Mouse (Mus musculus) kidney, adult 2 months (tissue): ENCODE results near the gene Olfr167. TPM values are rescaled to one million over a fixed set of nuclear protein-coding genes. Genes with fewer than 3 reads are reported as not detected.
"Not testable (repeated sequence)": the region's sequence is repeated elsewhere in the genome, so short reads cannot be mapped to it uniquely, and the experiment has no call there.

Experiments used
- DNase-seq: peaks from one replicate; pipeline ENCODE4 v3.0.0; 2021
- H3K27ac ChIP-seq: fragments of 200-500 bp; 2 replicates; pipeline ENCODE4 v1.5.1; 2012; ENCODE audit warnings: low read depth, low read length, control low read depth, inconsistent platforms; ENCODE audit not compliant: insufficient read depth
- H3K27me3 ChIP-seq: fragments of 200-500 bp; replicated peaks from 2 replicates; pipeline ENCODE4 v1.6.1; 2012; ENCODE audit warnings: mild to moderate bottlenecking, moderate library complexity, low read length, inconsistent platforms; ENCODE audit not compliant: control insufficient read depth, insufficient read depth
- H3K36me3 ChIP-seq: fragments of 200-500 bp; 2 replicates; pipeline ENCODE4 v1.6.1; 2012; ENCODE audit warnings: mild to moderate bottlenecking, moderate library complexity, low read length, inconsistent platforms; ENCODE audit not compliant: control insufficient read depth, insufficient read depth
- H3K4me1 ChIP-seq: fragments of 200-500 bp; 2 replicates; pipeline ENCODE4 v1.6.1; 2011; ENCODE audit warnings: low read length; ENCODE audit not compliant: control insufficient read depth, insufficient read depth
- H3K4me3 ChIP-seq: fragments of 200-500 bp; 2 replicates; pipeline ENCODE4 v1.5.1; 2011; ENCODE audit warnings: mild to moderate bottlenecking, low read depth, low read length, control low read depth; ENCODE audit not compliant: insufficient read depth
- CTCF ChIP-seq: fragments of 200-500 bp; conservative IDR thresholded peaks from 2 replicates; pipeline ENCODE4 v1.5.1; 2011; ENCODE audit warnings: low read depth, mild to moderate bottlenecking, control low read depth, low read length, moderate library complexity, mixed read lengths; ENCODE audit not compliant: insufficient read depth, insufficient read length
- POLR2A ChIP-seq: fragments of 200-500 bp; IDR thresholded peaks from one replicate; pipeline ENCODE4 v1.6.1; 2011; ENCODE audit warnings: low read depth, low read length, control low read depth
- WGBS: fragments of 180-500 bp; shearing (Covaris S2); methylation state at CpG from one replicate; pipeline ENCODE4 v1.1.7; 2018; 5-methylcytosine and 5-hydroxymethylcytosine counted together
- polyA plus RNA-seq: library from polyadenylated mRNA; depleted of rRNA; stranded (reverse); fragments of >200 nt; gene quantifications from 2 replicates; pipeline ENCODE4 v1.2.3, GENCODE M21; 2012; rRNA removed

Olfr167 gene
- polyA plus RNA-seq: not detected in 2 replicates

DNA sequence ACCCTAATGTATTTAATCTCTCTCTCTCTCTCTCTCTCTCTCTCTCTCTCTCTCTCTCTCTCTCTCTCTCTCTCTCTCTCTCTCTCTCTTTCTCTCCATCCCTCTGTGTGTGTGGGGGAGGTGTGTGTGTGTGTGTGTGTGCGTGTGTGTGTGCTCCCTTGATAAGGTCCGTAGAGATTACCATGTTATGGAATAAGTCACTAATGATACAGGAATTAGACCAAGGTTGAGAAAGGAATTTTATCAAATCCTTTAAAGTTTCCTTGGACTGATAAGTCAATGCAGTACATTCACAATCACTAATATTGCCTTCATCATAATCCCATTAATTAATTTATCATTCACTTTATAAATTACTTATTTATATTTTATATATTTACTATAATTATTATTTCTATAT lies at the start of gene Olfr167:
Gene Olfr167, minus strand, starts transcription at position 101 of the 400 bp plus-strand sequence.
- TF ChIP-seq POLR2A: no peak
- no peak for TF ChIP-seq CTCF
- DNase-seq: no peak
- Histone ChIP-seq H3K27ac (no peak within 1 kb of the TSS), H3K4me1 (no peaks in the 10 kb centered on the region), H3K36me3 (no peaks in the 10 kb centered on the region), H3K27me3 (no peaks in the 10 kb centered on the region), H3K4me3 (no peak within 1 kb of the TSS)
- 100% methylated on average over 2 of the region's 2 CpGs for WGBS

DNA sequence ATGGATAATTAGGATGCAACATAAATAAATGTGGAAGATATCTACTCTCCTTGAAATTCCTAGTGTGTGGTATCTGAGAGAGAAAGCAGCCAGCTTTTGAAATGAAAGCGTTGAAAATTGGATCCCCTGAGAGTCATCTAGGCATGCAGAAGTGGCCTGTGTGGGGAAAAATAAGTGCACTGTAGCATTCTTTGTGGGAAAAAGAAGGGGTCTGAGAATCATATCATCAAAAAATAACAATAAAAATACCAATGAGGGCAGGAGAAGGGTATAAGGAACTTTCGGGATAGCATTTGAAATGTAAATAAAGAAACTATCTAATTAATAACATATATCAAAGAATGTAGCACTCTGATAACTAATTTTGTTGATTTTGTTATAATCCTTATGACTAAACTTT lies 49.6 kb upstream of the Olfr167 start, which contains the start of gene Olfr169:
Gene Olfr169, minus strand, starts transcription at position 101 of the 400 bp plus-strand sequence.
- H3K36me3 ChIP-seq, H3K27ac ChIP-seq, H3K4me1 ChIP-seq, H3K27me3 ChIP-seq, DNase-seq, H3K4me3 ChIP-seq: not testable (repeated sequence)
- 89% methylated on average over 2 of the region's 2 CpGs for WGBS

DNA sequence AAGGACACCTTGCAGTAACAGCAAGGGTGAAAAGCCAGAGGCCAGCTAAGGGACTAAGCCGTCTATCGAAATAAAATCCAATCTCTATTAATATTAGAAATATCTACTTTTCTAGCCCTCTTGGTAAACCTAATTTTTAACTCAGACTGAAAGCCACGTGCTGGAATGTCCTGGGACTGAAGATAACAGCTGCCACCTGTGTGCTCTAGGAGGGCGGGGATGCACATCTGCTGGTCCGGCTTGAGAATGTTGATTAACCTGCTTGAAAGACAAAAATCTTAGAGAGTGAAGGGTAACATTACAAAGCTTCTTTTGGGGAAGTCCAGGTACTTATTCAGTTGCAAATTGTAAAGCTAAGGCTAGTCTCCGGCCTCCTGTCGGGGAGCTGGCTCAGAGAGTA lies 31.4 kb upstream of the Olfr167 start:
- 81% methylated on average over 7 of the region's 7 CpGs for WGBS
- H3K36me3 ChIP-seq, H3K4me1 ChIP-seq, H3K27ac ChIP-seq, H3K27me3 ChIP-seq, H3K4me3 ChIP-seq, DNase-seq: not testable (repeated sequence)

- not testable (repeated sequence) for H3K36me3 ChIP-seq, H3K27me3 ChIP-seq, H3K4me1 ChIP-seq, H3K4me3 ChIP-seq, H3K27ac ChIP-seq
- WGBS: 55% methylated on average over 3 of the region's 3 CpGs
- peak; percentile 33 for DNase-seq
Measured at GRCm38 (mm10) chr16:19552246-19552645, 30.2 kb upstream of the Olfr167 start.

- H3K4me3 ChIP-seq: no peak within 1 kb of the TSS
- no peaks in the 10 kb centered on the region for H3K36me3 ChIP-seq
- TF ChIP-seq POLR2A (no peak), CTCF (no peak)
- H3K27ac ChIP-seq: no peak within 1 kb of the TSS
- no peak for DNase-seq
- no peaks in the 10 kb centered on the region for H3K27me3 ChIP-seq
- no peaks in the 10 kb centered on the region for H3K4me1 ChIP-seq
Measured at GRCm38 (mm10) chr16:19535455-19535854, 13.4 kb upstream of the Olfr167 start, which contains the start of gene Olfr168. Gene Olfr168, minus strand, starts transcription at chr16:19535555.

DNA sequence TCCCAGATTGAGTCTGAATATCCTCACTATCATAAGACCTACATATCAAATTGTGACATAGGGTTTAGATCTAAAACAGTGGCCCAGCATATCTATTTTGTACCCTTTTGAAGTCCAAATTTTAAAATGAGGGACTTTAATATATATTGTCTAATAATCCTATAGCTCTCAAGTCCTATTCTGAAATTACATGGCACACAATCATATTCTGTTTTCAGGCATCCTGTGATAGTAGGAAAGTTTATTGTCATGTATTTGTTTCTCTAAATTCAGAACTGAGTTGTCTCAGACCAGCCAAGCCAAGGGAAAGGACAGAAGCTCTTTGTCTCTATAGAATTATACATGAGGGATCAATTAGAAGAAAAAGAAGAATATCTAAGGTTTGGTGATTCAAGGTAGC lies 38.7 kb downstream of the Olfr167 start, which contains the start of gene Olfr166:
Gene Olfr166, plus strand, starts transcription at position 301 of the 400 bp plus-strand sequence.
- H3K36me3 ChIP-seq: no peaks in the 10 kb centered on the region
- H3K27me3 ChIP-seq: no peaks in the 10 kb centered on the region
- TF ChIP-seq CTCF (no peak), POLR2A (no peak)
- no peak within 1 kb of the TSS for H3K4me3 ChIP-seq
- no peaks in the 10 kb centered on the region for H3K4me1 ChIP-seq
- DNase-seq: no peak
- no peak within 1 kb of the TSS for H3K27ac ChIP-seq

GRCm38 (mm10) chr16:19464365-19464764 lies 57.7 kb downstream of the Olfr167 start:
- no peak overlapping the region for H3K27ac ChIP-seq
- H3K4me1 ChIP-seq: no peaks in the 10 kb centered on the region
- TF ChIP-seq POLR2A (no peak), CTCF (no peak)
- WGBS: 94% methylated on average over 1 of the region's 1 CpGs
- H3K27me3 ChIP-seq: no peaks in the 10 kb centered on the region
- H3K4me3 ChIP-seq: no peak overlapping the region
- no peaks in the 10 kb centered on the region for H3K36me3 ChIP-seq
- DNase-seq: no peak

Other genes starting within 250 kb of the Olfr167 start
- gene Olfr164, start 208.2 kb downstream of the Olfr167 start, polyA plus RNA-seq: not detected in 2 replicates
- gene Olfr165, start 99.1 kb downstream of the Olfr167 start, polyA plus RNA-seq: not detected in 2 replicates
- gene Olfr166, start 38.6 kb downstream of the Olfr167 start, polyA plus RNA-seq: not detected in 2 replicates
- not detected in 2 replicates for gene Olfr168, start 13.3 kb upstream of the Olfr167 start, polyA plus RNA-seq
- not detected in 2 replicates for gene Olfr169, start 49.5 kb upstream of the Olfr167 start, polyA plus RNA-seq
- not detected in 2 replicates for gene Olfr170, start 89.6 kb upstream of the Olfr167 start, polyA plus RNA-seq
- gene Olfr171, start 107.7 kb upstream of the Olfr167 start, polyA plus RNA-seq: not detected in 2 replicates
- 0.03 TPM in 1 of 2 replicates, not detected in the other for gene Lamp3, start 184.1 kb upstream of the Olfr167 start, polyA plus RNA-seq
- gene B3gnt5, start 237.9 kb upstream of the Olfr167 start, polyA plus RNA-seq: 0.15 and 0.84 TPM in 2 replicates